Mouse (Mus musculus) intestine, embryonic 14.5 days (tissue): Measurements from ENCODE around the gene Rom1. TPM values are rescaled to one million over a fixed set of nuclear protein-coding genes. Genes with fewer than 3 reads are reported as not detected.
A peak's percentile ranks its signal among the peaks of the same experiment; 100 is the strongest.
"Not testable (repeated sequence)": the region's sequence is repeated elsewhere in the genome, so short reads cannot be mapped to it uniquely, and the experiment has no call there.

Experiments
- ATAC-seq: fragments of 200-750 bp; cut with Nextera tagmentation; replicated peaks from 2 replicates; pipeline ENCODE4 v1.8.0; 2017; ENCODE audit warnings: low read depth, moderate number of reproducible peaks, moderate TSS enrichment, moderate library complexity; ENCODE audit not compliant: low FRiP score, low TSS enrichment
- DNase-seq: peaks from one replicate; pipeline ENCODE4 v3.0.0-alpha.2; 2018; ENCODE audit warnings: low spot score
- H3K27ac ChIP-seq: fragments of 300-500 bp; sonication (generic); 2 replicates; pipeline ENCODE4 v1.5.1; 2014; ENCODE audit warnings: low read depth, mild to moderate bottlenecking, control low read depth
- H3K27me3 ChIP-seq: fragments of 300-500 bp; sonication (generic); replicated peaks from 2 replicates; pipeline ENCODE4 v1.6.1; 2014; ENCODE audit warnings: low read length, control low read depth; ENCODE audit not compliant: control insufficient read depth, insufficient read depth
- H3K36me3 ChIP-seq: fragments of 300-500 bp; sonication (generic); 2 replicates; pipeline ENCODE4 v1.6.1; 2014; ENCODE audit warnings: low read length, control low read depth; ENCODE audit not compliant: control insufficient read depth, insufficient read depth
- H3K4me1 ChIP-seq: fragments of 300-500 bp; sonication (generic); replicated peaks from 2 replicates; pipeline ENCODE4 v1.6.1; 2014; ENCODE audit warnings: low read length, control low read depth, mixed read lengths; ENCODE audit not compliant: control insufficient read depth, insufficient read depth
- H3K4me2 ChIP-seq: fragments of 300-500 bp; sonication (generic); 2 replicates; pipeline ENCODE4 v1.6.1; 2014; ENCODE audit warnings: low read length
- H3K4me3 ChIP-seq: fragments of 300-500 bp; sonication (generic); 2 replicates; pipeline ENCODE4 v1.5.1; 2014; ENCODE audit warnings: low read depth, low read length, control low read depth, mixed read lengths
- H3K9ac ChIP-seq: fragments of 300-500 bp; sonication (generic); 2 replicates; pipeline ENCODE4 v1.6.1; 2014; ENCODE audit warnings: mild to moderate bottlenecking, low read length
- H3K9me3 ChIP-seq: fragments of 300-500 bp; sonication (generic); 2 replicates; pipeline ENCODE4 v1.6.1; 2016; ENCODE audit warnings: low read length, control low read depth; ENCODE audit not compliant: control insufficient read depth
- WGBS: fragments of 180-500 bp; shearing (Covaris S2); extraction: QIAGEN DNeasy Blood & Tissue Kit; methylation state at CpG from one replicate; pipeline ENCODE4 v1.1.7; 2014; 5-methylcytosine and 5-hydroxymethylcytosine counted together
- polyA plus RNA-seq: library from polyadenylated mRNA; unstranded; fragments of >200 nt; fragmentation: Nextera tagmentation; extraction: Ambion mirVana; gene quantifications from 2 replicates; pipeline ENCODE4 v1.2.1, GENCODE M21; 2014

Rom1 gene
- polyA plus RNA-seq, 1 experiment from 2014 or later = 1.1 TPM

GRCm38 (mm10) chr19:8898576-8898975 lies 30.6 kb downstream of the Rom1 start:
- H3K4me1 ChIP-seq = peaks cover 21% of the 10 kb centered on the region
- H3K4me2 ChIP-seq = peak overlapping the region; percentile 85
- H3K27ac ChIP-seq = peak overlapping the region; percentile 84
- H3K9ac ChIP-seq = peak overlapping the region; percentile 97
- no peak for ATAC-seq
- H3K27me3 ChIP-seq = no peaks in the 10 kb centered on the region
- WGBS = 4% methylated on average over 13 of the region's 13 CpGs
- H3K9me3 ChIP-seq = no peaks in the 10 kb centered on the region
- H3K4me3 ChIP-seq = peak overlapping the region; percentile 96
- H3K36me3 ChIP-seq = peaks cover 43% of the 10 kb centered on the region
- no peak for DNase-seq

GRCm38 (mm10) chr19:8897865-8898495 lies 31.2 kb downstream of the Rom1 start, which contains the start of gene Ganab:
TSS of gene Ganab (plus strand) at chr19:8898071.
- under 1% methylated on average over 53 of the region's 53 CpGs for WGBS
- no peaks in the 10 kb centered on the region for H3K27me3 ChIP-seq

GRCm38 (mm10) chr19:8897211-8897864 lies 31.8 kb downstream of the Rom1 start:
- Histone ChIP-seq H3K4me3 (peak overlapping the region; percentile 96), H3K4me2 (peak overlapping the region; percentile 58), H3K27ac (peak overlapping the region; percentile 84), H3K4me1 (peaks cover 21% of the 10 kb centered on the region), H3K36me3 (peaks cover 33% of the 10 kb centered on the region), H3K9ac (peak overlapping the region; percentile 97)
- DNase-seq (peak; percentile 66), ATAC-seq (peak; percentile 30)
- WGBS = 25% methylated on average over 21 of the region's 21 CpGs
- H3K9me3 ChIP-seq, H3K27me3 ChIP-seq: not testable (repeated sequence)

More at GRCm38 (mm10) chr19:8897865-8898495, 31.2 kb downstream of the Rom1 start, which contains the start of gene Ganab:
- peaks cover 37% of the 10 kb centered on the region for H3K36me3 ChIP-seq
- peak within 1 kb of the TSS; percentile 96 for H3K4me3 ChIP-seq
- H3K9ac ChIP-seq = peak within 1 kb of the TSS; percentile 97
- ATAC-seq = peak; percentile 98
- H3K9me3 ChIP-seq = no peaks in the 10 kb centered on the region
- H3K4me1 ChIP-seq = peaks cover 21% of the 10 kb centered on the region
- H3K27ac ChIP-seq = peak within 1 kb of the TSS; percentile 84
- H3K4me2 ChIP-seq = peak within 1 kb of the TSS; percentile 85
- DNase-seq = peak; percentile 95

GRCm38 (mm10) chr19:8896231-8896630 lies 32.9 kb downstream of the Rom1 start:
- H3K4me2 ChIP-seq, H3K27me3 ChIP-seq, ATAC-seq, H3K4me3 ChIP-seq, DNase-seq, H3K9ac ChIP-seq, H3K9me3 ChIP-seq, H3K27ac ChIP-seq: not testable (repeated sequence)
- H3K4me1 ChIP-seq = peaks cover 21% of the 10 kb centered on the region
- peaks cover 32% of the 10 kb centered on the region for H3K36me3 ChIP-seq
- WGBS = 88% methylated on average over 5 of the region's 5 CpGs

- ATAC-seq = no peak
- no peak overlapping the region for H3K9ac ChIP-seq
- 92% methylated on average over 9 of the region's 9 CpGs for WGBS
These were observed 33.7 kb downstream of the Rom1 start for GRCm38 (mm10) chr19:8895397-8895960.

GRCm38 (mm10) chr19:8892829-8893766 lies 36.1 kb downstream of the Rom1 start, which contains the start of gene Ints5:
TSS of gene Ints5 (plus strand) at chr19:8893005.
- H3K4me1 ChIP-seq = peaks cover 12% of the 10 kb centered on the region
- WGBS = 2% methylated on average over 54 of the region's 54 CpGs
- peaks cover 41% of the 10 kb centered on the region for H3K36me3 ChIP-seq
- no peaks in the 10 kb centered on the region for H3K27me3 ChIP-seq
- peak within 1 kb of the TSS; percentile 64 for H3K9ac ChIP-seq
- peak; percentile 94 for DNase-seq
- peak within 1 kb of the TSS; percentile 60 for H3K27ac ChIP-seq
- ATAC-seq = peak; percentile 41
- no peaks in the 10 kb centered on the region for H3K9me3 ChIP-seq
- peak within 1 kb of the TSS; percentile 91 for H3K4me3 ChIP-seq
- peak within 1 kb of the TSS; percentile 92 for H3K4me2 ChIP-seq

More at GRCm38 (mm10) chr19:8895397-8895960, 33.7 kb downstream of the Rom1 start:
- peaks cover 38% of the 10 kb centered on the region for H3K36me3 ChIP-seq
- H3K4me3 ChIP-seq = no peak overlapping the region
- DNase-seq = no peak
- H3K4me1 ChIP-seq = peaks cover 21% of the 10 kb centered on the region
- no peaks in the 10 kb centered on the region for H3K9me3 ChIP-seq
- H3K27ac ChIP-seq = no peak overlapping the region
- no peaks in the 10 kb centered on the region for H3K27me3 ChIP-seq
- no peak overlapping the region for H3K4me2 ChIP-seq

GRCm38 (mm10) chr19:8888511-8889385 lies 40.4 kb downstream of the Rom1 start, which contains the start of the genes 1810009A15Rik and Gm49416:
TSS of gene 1810009A15Rik (plus strand) at chr19:8888853.
TSS of gene Gm49416 (plus strand) at chr19:8888926.
- peak; percentile 93 for ATAC-seq
- peak within 1 kb of the TSS; percentile 88 for H3K27ac ChIP-seq
- peak; percentile 97 for DNase-seq
- peaks cover 13% of the 10 kb centered on the region for H3K4me1 ChIP-seq
- H3K4me3 ChIP-seq = peak within 1 kb of the TSS; percentile 79
- peaks cover 15% of the 10 kb centered on the region for H3K36me3 ChIP-seq
- no peaks in the 10 kb centered on the region for H3K9me3 ChIP-seq
- no peaks in the 10 kb centered on the region for H3K27me3 ChIP-seq
- under 1% methylated on average over 58 of the region's 58 CpGs for WGBS
- peak within 1 kb of the TSS; percentile 97 for H3K9ac ChIP-seq
- peak within 1 kb of the TSS; percentile 85 for H3K4me2 ChIP-seq
